Mouse (Mus musculus) megakaryocyte, embryonic 14.5 days (primary cell): ENCODE measurements around the gene Abl1. TPM values are rescaled to one million over a fixed set of nuclear protein-coding genes. Genes with fewer than 3 reads are reported as not detected.

Source experiments
- H3K27me3 ChIP-seq: replicated peaks from 2 replicates; pipeline ENCODE3; 2012; ENCODE audit warnings: inconsistent platforms
- H3K36me3 ChIP-seq: replicated peaks from 2 replicates; pipeline ENCODE3; 2012; ENCODE audit warnings: low read length, inconsistent platforms, mixed read lengths
- H3K4me1 ChIP-seq: 2 replicates; pipeline ENCODE4 v1.6.1; 2012; ENCODE audit warnings: inconsistent platforms
- H3K4me3 ChIP-seq: replicated peaks from 2 replicates; pipeline ENCODE3; 2012; ENCODE audit warnings: moderate library complexity, mild to moderate bottlenecking, inconsistent platforms
- H3K9me3 ChIP-seq: 2 replicates; pipeline ENCODE4 v1.6.1; 2012; ENCODE audit warnings: inconsistent platforms
- FLI1 ChIP-seq: IDR thresholded peaks from 2 replicates; pipeline ENCODE4 v1.6.1; 2012; ENCODE audit warnings: low read length, inconsistent platforms, mixed read lengths
- GATA1 ChIP-seq: IDR thresholded peaks from 3 replicates; pipeline ENCODE4 v1.6.1; 2012; ENCODE audit warnings: mixed read lengths, low read length, inconsistent platforms, borderline replicate concordance
- polyA plus RNA-seq: library from polyadenylated mRNA; stranded (reverse); fragments of >175 nt; gene quantifications from 2 replicates; pipeline ENCODE4 v1.2.3, GENCODE M21; 2012; ENCODE audit warnings: low replicate concordance; ENCODE audit not compliant: insufficient read depth

Gene Abl1
- polyA plus RNA-seq, 1 experiment: 29.4 TPM

DNA sequence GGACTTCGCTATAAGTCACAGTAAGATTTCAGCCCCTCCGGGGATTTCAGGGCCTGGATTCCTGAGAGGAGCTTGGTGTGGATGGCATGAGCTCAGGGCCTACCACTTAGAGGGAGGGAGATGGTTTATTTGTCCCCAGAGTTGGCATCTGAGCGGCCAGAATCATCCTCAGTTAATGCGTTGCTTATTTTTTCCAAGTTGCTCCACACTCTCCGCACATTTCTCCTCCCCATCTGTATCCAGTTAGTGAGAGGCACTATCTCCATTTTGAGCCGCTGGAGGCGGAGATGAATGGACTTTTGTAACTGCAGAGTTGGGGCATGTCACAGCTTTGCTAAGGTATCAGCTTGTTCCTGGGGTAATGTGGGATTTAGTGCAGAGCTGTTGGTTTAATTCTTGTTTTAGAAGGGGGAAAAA lies 72.9 kb downstream of the Abl1 start:
- no peaks in the 10 kb centered on the region for H3K9me3 ChIP-seq
- H3K27me3 ChIP-seq: no peaks in the 10 kb centered on the region
- H3K4me3 ChIP-seq: peak overlapping the region; percentile 94
- H3K36me3 ChIP-seq: peaks cover 2% of the 10 kb centered on the region
- TF ChIP-seq GATA1: no peak
- TF ChIP-seq FLI1: no peak
- H3K4me1 ChIP-seq: peaks cover 85% of the 10 kb centered on the region

DNA sequence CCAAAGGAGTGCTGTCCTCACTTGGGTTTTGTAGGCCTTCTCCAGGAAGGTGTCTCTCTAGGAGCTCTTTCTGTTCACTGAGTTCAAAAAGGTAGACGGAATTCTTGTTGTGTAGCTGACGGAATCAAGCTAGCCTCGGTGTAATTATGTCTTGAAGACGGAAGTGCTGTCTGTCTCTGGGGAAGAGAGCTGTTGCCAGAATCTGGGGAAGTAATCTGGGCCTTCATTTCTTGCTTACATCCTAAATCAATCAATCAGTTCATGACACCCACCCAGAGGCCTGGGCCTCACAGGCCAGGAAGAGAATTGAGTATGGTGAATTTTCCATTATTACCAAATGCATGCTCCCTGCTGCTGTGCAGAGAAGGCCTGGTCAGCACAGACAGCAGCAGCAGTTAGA lies 73.4 kb downstream of the Abl1 start:
- Histone ChIP-seq H3K9me3 (no peaks in the 10 kb centered on the region), H3K27me3 (no peaks in the 10 kb centered on the region), H3K4me1 (peaks cover 85% of the 10 kb centered on the region), H3K4me3 (peak overlapping the region; percentile 94), H3K36me3 (peaks cover 2% of the 10 kb centered on the region)
- TF ChIP-seq FLI1: no peak
- no peak for TF ChIP-seq GATA1

DNA sequence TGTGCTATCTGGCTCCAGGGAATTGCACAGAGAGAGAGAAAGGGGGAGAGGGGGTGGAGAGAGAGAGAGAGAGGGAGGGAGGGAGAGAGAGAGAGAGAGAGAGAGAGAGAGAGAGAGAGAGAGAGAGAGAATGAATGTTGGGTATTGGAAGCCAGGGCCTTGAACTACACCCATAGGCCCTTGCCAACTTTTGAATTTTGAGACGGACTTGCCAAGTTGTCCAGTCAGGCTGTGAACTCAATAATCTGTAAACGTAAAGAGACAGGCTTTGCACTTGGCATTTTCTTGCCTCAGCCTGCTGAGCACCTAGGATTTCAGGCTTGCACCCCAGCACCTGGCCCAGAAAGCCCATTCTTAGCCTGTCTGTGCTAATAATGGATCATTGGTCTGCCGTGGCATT lies 74.0 kb downstream of the Abl1 start:
- Histone ChIP-seq H3K36me3 (peaks cover 2% of the 10 kb centered on the region), H3K4me1 (peaks cover 89% of the 10 kb centered on the region), H3K9me3 (no peaks in the 10 kb centered on the region), H3K4me3 (peak overlapping the region; percentile 28), H3K27me3 (no peaks in the 10 kb centered on the region)
- TF ChIP-seq GATA1: no peak
- TF ChIP-seq FLI1: no peak

DNA sequence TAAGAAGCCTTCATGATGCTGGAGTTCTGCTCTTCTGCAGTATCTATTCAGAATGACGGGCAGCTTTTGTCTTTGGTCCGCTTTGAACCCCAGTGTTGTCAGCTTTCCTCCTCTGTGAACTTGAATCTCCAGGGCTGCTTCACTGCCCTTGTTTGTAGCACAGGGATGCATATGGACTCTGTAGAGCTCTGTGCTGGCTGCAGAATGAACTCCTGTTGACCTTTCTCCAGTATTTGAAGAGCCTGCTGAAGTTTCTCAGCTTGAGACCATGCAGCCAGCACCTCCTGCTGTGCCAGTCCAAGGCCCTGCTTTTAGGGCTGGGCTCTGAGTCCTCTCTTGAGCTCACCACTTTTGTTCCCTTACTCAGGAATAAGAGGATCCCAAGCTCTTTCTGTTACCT lies 74.7 kb downstream of the Abl1 start:
- Histone ChIP-seq H3K27me3 (no peaks in the 10 kb centered on the region), H3K9me3 (no peaks in the 10 kb centered on the region), H3K36me3 (peaks cover 2% of the 10 kb centered on the region), H3K4me1 (peaks cover 93% of the 10 kb centered on the region), H3K4me3 (no peak overlapping the region)
- TF ChIP-seq FLI1 (no peak), GATA1 (no peak)

DNA sequence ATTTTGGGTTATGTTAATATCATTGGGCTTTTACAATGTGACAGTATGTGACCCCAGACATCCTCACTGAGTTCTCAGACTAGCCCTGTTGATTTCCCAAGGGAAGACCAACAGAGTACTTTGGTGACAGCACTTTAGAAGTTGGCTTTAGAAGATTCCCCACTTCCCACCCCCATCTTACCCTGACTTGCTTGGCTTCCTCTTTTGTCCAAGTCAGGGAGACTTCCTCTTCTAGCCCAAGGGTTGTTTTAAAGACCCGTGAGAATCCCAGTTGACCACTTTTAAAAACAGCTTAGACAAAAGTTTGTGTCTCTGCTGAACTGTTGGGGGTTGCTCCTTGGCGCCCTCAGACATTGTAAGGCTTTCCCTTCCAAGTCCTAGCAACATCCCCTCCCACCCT lies 75.1 kb downstream of the Abl1 start:
- H3K4me3 ChIP-seq: peak overlapping the region; percentile 56
- no peaks in the 10 kb centered on the region for H3K9me3 ChIP-seq
- no peaks in the 10 kb centered on the region for H3K27me3 ChIP-seq
- TF ChIP-seq GATA1 (no peak), FLI1 (no peak)
- peaks cover 2% of the 10 kb centered on the region for H3K36me3 ChIP-seq
- peaks cover 97% of the 10 kb centered on the region for H3K4me1 ChIP-seq

DNA sequence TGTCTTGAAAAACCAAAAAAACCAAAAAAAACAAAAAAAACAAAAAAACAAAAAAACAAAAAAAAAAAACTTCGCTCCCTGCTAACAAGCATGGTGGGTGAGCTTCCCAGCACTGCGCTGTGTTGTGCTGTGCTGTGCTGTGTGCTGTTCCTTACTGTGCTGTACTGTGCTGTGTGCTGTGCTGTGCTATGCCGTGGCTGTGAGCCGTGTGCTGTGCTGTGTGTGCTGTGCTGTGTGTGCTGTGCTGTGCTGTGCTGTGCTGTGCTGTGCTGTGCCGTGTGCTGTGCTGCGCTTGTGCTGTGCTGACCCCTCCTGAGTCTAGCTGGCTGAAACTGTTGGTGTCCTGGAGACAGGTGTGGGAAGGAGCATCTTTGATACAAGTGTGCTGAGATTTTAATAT lies 78.9 kb downstream of the Abl1 start:
- peaks cover 98% of the 10 kb centered on the region for H3K4me1 ChIP-seq
- peaks cover 2% of the 10 kb centered on the region for H3K36me3 ChIP-seq
- TF ChIP-seq FLI1 (no peak), GATA1 (no peak)
- no peaks in the 10 kb centered on the region for H3K27me3 ChIP-seq
- H3K4me3 ChIP-seq: peak overlapping the region; percentile 9
- H3K9me3 ChIP-seq: no peaks in the 10 kb centered on the region

DNA sequence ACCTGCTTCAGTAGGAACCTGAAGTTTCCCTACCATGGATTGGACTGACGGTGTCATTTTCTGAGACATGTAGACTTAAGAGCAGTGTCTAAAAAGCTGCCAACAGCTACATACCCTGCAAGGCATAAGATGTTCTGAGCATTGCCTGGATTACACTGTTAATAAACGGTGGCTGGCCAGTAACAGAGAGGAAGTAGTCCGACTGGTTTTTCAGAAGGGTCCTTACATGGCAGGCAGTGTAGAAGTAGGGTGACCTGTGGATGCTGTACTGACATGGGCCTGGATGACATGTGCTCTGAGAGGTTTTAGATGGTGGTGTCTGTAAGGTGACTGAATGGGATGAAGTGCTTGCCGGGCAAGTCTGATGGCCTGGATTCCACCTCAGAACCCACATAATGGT lies 79.6 kb downstream of the Abl1 start:
- no peak for TF ChIP-seq GATA1
- TF ChIP-seq FLI1: no peak
- no peaks in the 10 kb centered on the region for H3K27me3 ChIP-seq
- no peaks in the 10 kb centered on the region for H3K9me3 ChIP-seq
- H3K4me3 ChIP-seq: no peak overlapping the region
- no peaks in the 10 kb centered on the region for H3K36me3 ChIP-seq
- peaks cover 97% of the 10 kb centered on the region for H3K4me1 ChIP-seq

DNA sequence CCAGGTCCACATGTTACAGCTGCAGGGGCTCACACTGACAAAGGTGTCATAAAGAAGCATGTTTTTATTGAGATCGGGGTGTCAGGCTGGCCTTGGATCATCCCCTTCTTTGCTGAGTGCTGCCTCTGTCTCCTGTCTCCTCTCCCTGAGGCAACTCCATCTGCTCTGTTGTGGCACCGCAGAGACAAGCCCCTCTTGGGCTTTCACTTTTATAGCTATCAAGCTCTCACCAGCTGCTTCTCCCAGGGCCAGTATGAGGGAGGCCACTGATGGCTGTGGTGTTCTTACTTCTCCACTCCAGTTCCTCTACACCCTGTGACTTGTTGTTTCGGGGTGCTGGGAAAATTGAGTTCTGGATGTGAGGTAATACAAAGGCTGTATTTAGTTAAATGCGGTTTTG lies 80.9 kb downstream of the Abl1 start:
- Histone ChIP-seq H3K27me3 (no peaks in the 10 kb centered on the region), H3K4me1 (peaks cover 95% of the 10 kb centered on the region), H3K36me3 (peaks cover 4% of the 10 kb centered on the region), H3K4me3 (peak overlapping the region; percentile 84), H3K9me3 (no peaks in the 10 kb centered on the region)
- TF ChIP-seq GATA1: no peak
- TF ChIP-seq FLI1: no peak

DNA sequence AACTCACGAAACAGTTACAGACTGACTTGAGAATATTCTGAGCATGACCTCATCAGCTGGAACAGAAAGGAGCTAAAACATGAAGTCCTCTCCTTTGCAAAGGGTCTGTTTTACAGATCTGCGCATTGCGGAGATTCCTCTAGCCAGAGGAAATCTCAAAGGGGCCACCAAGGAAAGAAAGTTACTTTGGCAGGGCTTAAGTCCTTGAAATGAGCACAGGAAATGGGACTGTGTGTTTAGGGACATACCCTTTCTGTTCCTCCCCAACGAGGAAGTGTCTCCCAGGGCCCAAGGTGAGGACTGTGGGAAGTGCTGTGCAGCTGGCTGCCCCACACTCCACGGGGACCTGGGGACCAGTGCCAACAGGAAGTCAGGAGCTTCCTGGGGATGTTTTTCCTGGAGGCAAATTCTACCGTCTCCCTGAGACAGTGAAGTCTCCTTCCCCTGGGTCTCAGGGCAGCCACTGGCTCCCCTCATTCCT lies 81.5 kb downstream of the Abl1 start:
- peak overlapping the region; percentile 84 for H3K4me3 ChIP-seq
- peaks cover 90% of the 10 kb centered on the region for H3K4me1 ChIP-seq
- H3K9me3 ChIP-seq: no peaks in the 10 kb centered on the region
- TF ChIP-seq GATA1 (no peak), FLI1 (no peak)
- H3K36me3 ChIP-seq: peaks cover 4% of the 10 kb centered on the region
- H3K27me3 ChIP-seq: no peaks in the 10 kb centered on the region

DNA sequence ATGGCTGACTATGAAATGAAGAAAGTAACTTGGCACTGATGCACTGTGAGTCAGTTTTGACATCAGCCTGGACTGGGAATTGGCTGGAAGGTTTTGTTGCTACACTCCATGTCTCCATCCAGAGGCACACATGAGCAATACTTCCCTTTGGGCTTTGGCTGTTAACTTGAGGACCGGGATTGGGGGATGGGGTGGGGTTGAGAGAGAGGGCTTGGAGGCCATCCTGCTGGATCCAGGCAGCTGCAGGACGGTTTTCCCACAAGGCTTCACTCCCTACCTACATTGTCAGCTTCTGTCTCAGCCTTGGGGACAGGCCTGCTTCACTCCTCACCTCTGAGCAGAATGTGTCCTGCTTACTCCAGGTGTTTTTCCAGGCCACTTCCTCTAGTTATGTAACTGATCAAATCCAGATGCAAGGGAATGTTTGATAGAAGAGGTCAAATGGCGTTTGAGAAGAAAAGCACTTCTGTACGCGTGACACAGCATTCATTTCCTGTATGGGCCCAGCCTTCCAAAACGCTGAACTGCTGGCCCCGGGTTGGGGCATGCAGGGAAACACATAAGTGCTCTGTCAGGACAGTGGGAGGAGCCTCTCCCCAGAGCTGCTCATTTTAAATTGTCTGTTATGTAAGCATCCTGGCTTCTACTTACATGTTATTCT lies 82.7 kb downstream of the Abl1 start:
- peak overlapping the region; percentile 90 for H3K4me3 ChIP-seq

More for the DNA sequence above, 82.7 kb downstream of the Abl1 start:
- H3K36me3 ChIP-seq: peaks cover 8% of the 10 kb centered on the region
- no peaks in the 10 kb centered on the region for H3K9me3 ChIP-seq
- no peaks in the 10 kb centered on the region for H3K27me3 ChIP-seq
- TF ChIP-seq GATA1 (no peak), FLI1 (no peak)
- peaks cover 81% of the 10 kb centered on the region for H3K4me1 ChIP-seq
